Mouse (Mus musculus) lung, embryonic 14.5 days (tissue): ENCODE results near the gene Ick. TPM values are rescaled to one million over a fixed set of nuclear protein-coding genes. Genes with fewer than 3 reads are reported as not detected.
"Not testable (repeated sequence)": the region's sequence is repeated elsewhere in the genome, so short reads cannot be mapped to it uniquely, and the experiment has no call there.

Experiments used
- ATAC-seq: fragments of 200-750 bp; cut with Nextera tagmentation; 2 replicates; pipeline ENCODE4 v1.8.0; 2017; ENCODE audit warnings: mild to moderate bottlenecking, moderate TSS enrichment, moderate library complexity; ENCODE audit not compliant: insufficient read depth
- DNase-seq: peaks from one replicate; pipeline ENCODE4 v3.0.0-alpha.2; 2015
- H3K27ac ChIP-seq: fragments of 300-500 bp; sonication (generic); 2 replicates; pipeline ENCODE4 v1.5.1; 2014; ENCODE audit warnings: low read depth, mild to moderate bottlenecking, moderate library complexity
- H3K27me3 ChIP-seq: fragments of 300-500 bp; sonication (generic); 2 replicates; pipeline ENCODE4 v1.6.1; 2014; ENCODE audit warnings: low read length, control low read depth; ENCODE audit not compliant: insufficient read depth
- H3K36me3 ChIP-seq: fragments of 300-500 bp; sonication (generic); 2 replicates; pipeline ENCODE4 v1.6.1; 2014; ENCODE audit warnings: control low read depth; ENCODE audit not compliant: insufficient read depth
- H3K4me1 ChIP-seq: fragments of 300-500 bp; sonication (generic); 2 replicates; pipeline ENCODE4 v1.6.1; 2014; ENCODE audit warnings: antibody characterized with exemption, control low read depth; ENCODE audit not compliant: insufficient read depth
- H3K4me2 ChIP-seq: fragments of 300-500 bp; sonication (generic); 2 replicates; pipeline ENCODE4 v1.6.1; 2014; ENCODE audit warnings: mild to moderate bottlenecking
- H3K4me3 ChIP-seq: fragments of 300-500 bp; sonication (generic); 2 replicates; pipeline ENCODE4 v1.5.1; 2014; ENCODE audit warnings: low read depth, low read length
- H3K9ac ChIP-seq: fragments of 300-500 bp; sonication (generic); 2 replicates; pipeline ENCODE4 v1.6.1; 2014
- H3K9me3 ChIP-seq: fragments of 300-500 bp; sonication (generic); 2 replicates; pipeline ENCODE4 v1.6.1; 2016; ENCODE audit warnings: low read depth, low read length, control low read depth
- CTCF ChIP-seq: IDR thresholded peaks from 2 replicates; pipeline ENCODE4 v1.5.1; 2016; ENCODE audit warnings: antibody characterized with exemption, low read depth
- WGBS: fragments of 180-500 bp; shearing (Covaris S2); extraction: QIAGEN DNeasy Blood & Tissue Kit; methylation state at CpG from one replicate; pipeline ENCODE4 v1.1.7; 2014; 5-methylcytosine and 5-hydroxymethylcytosine counted together
- polyA plus RNA-seq: library from polyadenylated mRNA; unstranded; fragments of >200 nt; fragmentation: Nextera tagmentation; extraction: Ambion mirVana; gene quantifications from 2 replicates; pipeline ENCODE4 v1.2.1, GENCODE M21; 2014

Ick gene
- polyA plus RNA-seq: 22.9 and 23.2 TPM in 2 replicates

DNA sequence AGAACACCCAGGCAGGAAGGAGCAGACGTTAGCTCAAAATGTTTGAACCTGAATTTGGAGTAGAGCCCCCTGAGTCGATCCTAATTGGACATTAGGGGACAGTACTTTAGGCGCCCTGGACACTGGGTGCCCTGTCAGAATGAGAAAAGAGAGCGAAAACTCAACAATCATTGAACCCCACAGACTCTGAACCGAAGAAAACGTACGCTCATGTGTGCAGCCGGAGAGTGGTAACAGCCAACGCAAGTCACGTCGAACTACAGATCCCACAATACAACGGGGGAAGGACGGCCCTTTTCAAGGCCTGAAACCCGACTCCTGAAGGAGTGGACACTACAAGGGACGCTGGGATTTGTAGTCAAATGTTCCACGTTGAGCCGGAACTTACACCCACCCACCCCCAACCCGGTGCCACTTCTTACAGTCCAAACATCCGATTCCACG, at the start of gene Ick, which contains the start of gene Fbxo9:
Gene Ick, plus strand, starts transcription at position 397 of the 444 bp plus-strand sequence.
Gene Fbxo9, minus strand, starts transcription at position 270 of the 444 bp plus-strand sequence.
- peak; percentile 93 for ATAC-seq
- peak within 1 kb of the TSS; percentile 95 for H3K27ac ChIP-seq
- H3K4me3 ChIP-seq: peak within 1 kb of the TSS; percentile 80
- no peak for TF ChIP-seq CTCF
- 0 out of 2 replicates have a peak, but pooled peaks cover 5% of the 10 kb centered on the region for H3K4me1 ChIP-seq
- DNase-seq: peak; percentile 97
- H3K9me3 ChIP-seq: no peaks in the 10 kb centered on the region
- H3K27me3 ChIP-seq: no peaks in the 10 kb centered on the region
- WGBS: under 1% methylated on average over 20 of the region's 20 CpGs
- H3K36me3 ChIP-seq: 0 out of 2 replicates have a peak, but pooled peaks cover 5% of the 10 kb centered on the region
- H3K4me2 ChIP-seq: peak within 1 kb of the TSS; percentile 83
- peak within 1 kb of the TSS; percentile 83 for H3K9ac ChIP-seq

DNA sequence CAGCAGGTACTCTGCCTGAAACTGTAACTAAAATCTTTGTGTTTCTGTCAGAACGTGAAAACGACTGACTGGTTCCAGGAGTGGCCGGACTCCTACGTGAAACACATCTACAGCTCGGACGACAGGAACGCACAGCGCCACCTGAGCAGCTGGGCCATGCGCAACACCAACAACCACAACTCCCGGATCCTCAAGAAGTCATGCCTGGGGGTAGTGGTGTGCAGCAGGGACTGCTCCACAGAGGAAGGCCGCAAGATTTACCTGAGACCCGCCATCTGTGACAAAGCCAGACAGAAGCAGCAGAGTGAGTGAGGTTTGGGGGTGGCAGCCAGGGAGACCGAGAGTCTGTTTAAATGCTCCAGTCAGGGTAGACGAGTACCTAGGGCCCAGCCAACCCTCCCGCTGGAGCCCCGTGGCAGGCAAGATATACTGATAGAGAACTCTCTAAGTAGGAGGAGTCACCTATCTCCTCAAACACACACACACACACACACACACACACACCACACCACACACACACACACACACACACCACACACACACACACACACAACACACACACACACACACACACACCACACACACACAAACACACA, 49.4 kb upstream of the Ick start:
- H3K4me3 ChIP-seq: no peak overlapping the region
- DNase-seq (no peak), ATAC-seq (no peak)
- H3K27ac ChIP-seq: no peak overlapping the region
- H3K9ac ChIP-seq: no peak overlapping the region
- no peaks in the 10 kb centered on the region for H3K9me3 ChIP-seq
- no peak overlapping the region for H3K4me2 ChIP-seq
- WGBS: 67% methylated on average over 16 of the region's 16 CpGs
- no peaks in the 10 kb centered on the region for H3K4me1 ChIP-seq
- no peaks in the 10 kb centered on the region for H3K36me3 ChIP-seq
- H3K27me3 ChIP-seq: no peaks in the 10 kb centered on the region
- no peak for TF ChIP-seq CTCF

- Histone ChIP-seq H3K27me3 (no peaks in the 10 kb centered on the region), H3K27ac (no peak overlapping the region), H3K9me3 (no peaks in the 10 kb centered on the region), H3K4me2 (no peak overlapping the region), H3K4me3 (no peak overlapping the region), H3K9ac (no peak overlapping the region), H3K4me1 (no peaks in the 10 kb centered on the region), H3K36me3 (no peaks in the 10 kb centered on the region)
- DNase-seq (no peak), ATAC-seq (no peak)
- TF ChIP-seq CTCF: no peak
- WGBS: 76% methylated on average over 9 of the region's 9 CpGs
Observed at GRCm38 (mm10) chr9:78062392-78062791, 46.6 kb upstream of the Ick start.

GRCm38 (mm10) chr9:78064121-78064520, 44.9 kb upstream of the Ick start:
- Histone ChIP-seq H3K27ac (peak overlapping the region; percentile 66), H3K9me3 (no peaks in the 10 kb centered on the region), H3K27me3 (no peaks in the 10 kb centered on the region), H3K36me3 (no peaks in the 10 kb centered on the region), H3K4me1 (no peaks in the 10 kb centered on the region), H3K4me3 (no peak overlapping the region), H3K9ac (no peak overlapping the region), H3K4me2 (0 out of 2 replicates have a peak overlapping the region, but pooled peaks have one; percentile 16)
- WGBS: 43% methylated on average over 10 of the region's 10 CpGs
- ATAC-seq (peak; percentile 76; the same call in 1 of the 2 replicates), DNase-seq (peak; percentile 59)
- TF ChIP-seq CTCF: no peak

DNA sequence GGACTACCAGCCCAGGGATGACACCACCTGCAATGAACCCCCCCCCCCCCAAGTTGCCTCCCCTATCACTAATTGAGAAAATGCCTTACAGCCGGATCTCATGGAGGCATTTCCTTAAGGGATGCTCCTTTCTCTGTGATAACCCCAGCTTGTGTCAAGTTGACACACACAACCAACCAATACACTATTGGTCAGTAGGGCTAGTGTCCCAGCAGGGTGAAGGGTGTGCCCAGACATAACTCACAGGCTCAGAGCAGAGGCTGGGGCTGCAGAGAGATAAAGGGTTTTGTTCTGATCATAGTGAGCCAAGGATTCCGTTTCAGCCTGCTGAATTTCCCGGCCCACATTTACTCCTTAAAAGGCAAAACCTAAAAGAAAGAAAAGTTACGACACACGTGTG, 38.5 kb upstream of the Ick start:
- Histone ChIP-seq H3K4me1 (no peaks in the 10 kb centered on the region), H3K27ac (no peak overlapping the region), H3K9me3 (no peaks in the 10 kb centered on the region), H3K4me2 (no peak overlapping the region), H3K36me3 (no peaks in the 10 kb centered on the region), H3K9ac (no peak overlapping the region), H3K4me3 (no peak overlapping the region), H3K27me3 (no peaks in the 10 kb centered on the region)
- ATAC-seq: no peak
- 62% methylated on average over 5 of the region's 5 CpGs for WGBS
- TF ChIP-seq CTCF: no peak
- DNase-seq: no peak

DNA sequence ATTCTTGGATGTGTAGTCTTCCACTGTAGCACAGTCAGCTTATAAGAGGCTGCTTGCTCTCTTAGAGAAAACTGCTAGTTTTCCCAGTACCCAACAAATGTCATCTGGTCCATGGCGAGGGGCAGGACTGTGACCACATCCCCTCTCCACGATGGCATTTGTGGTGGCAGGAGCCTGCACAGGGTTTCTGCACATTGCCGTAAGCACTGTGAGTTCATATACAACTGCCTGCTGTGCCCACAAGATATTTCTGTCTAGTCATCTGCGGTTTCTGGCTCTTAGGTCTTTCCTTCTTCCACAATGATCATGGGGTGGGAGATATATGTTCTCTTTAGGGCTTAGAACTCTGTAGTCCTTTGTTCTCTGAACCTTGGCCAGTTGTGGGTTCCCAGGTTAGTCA, 37.4 kb upstream of the Ick start:
- DNase-seq (no peak), ATAC-seq (no peak)
- no peak overlapping the region for H3K4me3 ChIP-seq
- H3K9ac ChIP-seq: no peak overlapping the region
- H3K27ac ChIP-seq: no peak overlapping the region
- 83% methylated on average over 4 of the region's 4 CpGs for WGBS
- TF ChIP-seq CTCF: no peak
- no peaks in the 10 kb centered on the region for H3K9me3 ChIP-seq
- H3K4me1 ChIP-seq: no peaks in the 10 kb centered on the region
- no peak overlapping the region for H3K4me2 ChIP-seq
- no peaks in the 10 kb centered on the region for H3K36me3 ChIP-seq
- no peaks in the 10 kb centered on the region for H3K27me3 ChIP-seq

- 82% methylated on average over 3 of the region's 3 CpGs for WGBS
- H3K27ac ChIP-seq, H3K36me3 ChIP-seq, H3K4me1 ChIP-seq, H3K4me3 ChIP-seq, H3K9me3 ChIP-seq, H3K9ac ChIP-seq, DNase-seq, H3K27me3 ChIP-seq, H3K4me2 ChIP-seq, ATAC-seq: not testable (repeated sequence)
Observed at GRCm38 (mm10) chr9:78073291-78073690, 35.7 kb upstream of the Ick start.
